Mouse (Mus musculus) heart, postnatal 36 days (tissue): ENCODE measurements around the gene Thsd7b. TPM values are rescaled to one million over a fixed set of nuclear protein-coding genes. Genes with fewer than 3 reads are reported as not detected.

Experiments used
- DNase-seq, 2 experiments: peaks; one replicate each; pipeline ENCODE4 v3.0.0; 2021 to 2022
- intact Hi-C: fragments of 180-260 bp; cut with DNase I; formaldehyde crosslinking; loops from one replicate; pipeline ENCODE4 v1.15.1; 2025
- total RNA-seq, 2 experiments: library from RNA; stranded (reverse); gene quantifications; 2 replicates each; pipeline ENCODE4 v1.2.3; 2021

Gene Thsd7b
- total RNA-seq, 2 experiments from 2014 or later, result 0.14 to 0.33 TPM

- intact Hi-C loops, result no loop called here
- DNase-seq, result no peak
Observed at GRCm38 (mm10) chr1:129516379-129516778, 243.3 kb downstream of the Thsd7b start.

- intact Hi-C loops, result no loop called here
- no peak for DNase-seq
Observed at GRCm38 (mm10) chr1:129519751-129520150, 246.6 kb downstream of the Thsd7b start.

GRCm38 (mm10) chr1:129526967-129527366 lies 253.9 kb downstream of the Thsd7b start:
- no peak for DNase-seq
- intact Hi-C loops, result no loop called here

GRCm38 (mm10) chr1:129532206-129532605 lies 259.1 kb downstream of the Thsd7b start:
- no peak for DNase-seq
- intact Hi-C loops, result no loop called here

- intact Hi-C loops, result no loop called here
- no peak for DNase-seq
Observed at GRCm38 (mm10) chr1:129538508-129538907, 265.4 kb downstream of the Thsd7b start.

- no peak for DNase-seq
- intact Hi-C loops, result no loop called here
Observed at GRCm38 (mm10) chr1:129538970-129539369, 265.9 kb downstream of the Thsd7b start.

- intact Hi-C loops, result no loop called here
Observed at GRCm38 (mm10) chr1:129540751-129541150, 267.6 kb downstream of the Thsd7b start.

GRCm38 (mm10) chr1:129542563-129543146 lies 269.6 kb downstream of the Thsd7b start:
- intact Hi-C loops, result no loop called here
- no peak for DNase-seq

More at GRCm38 (mm10) chr1:129540751-129541150, 267.6 kb downstream of the Thsd7b start:
- no peak for DNase-seq

- DNase-seq, result no peak
- intact Hi-C loops, result no loop called here
Observed at GRCm38 (mm10) chr1:129543169-129543568, 270.1 kb downstream of the Thsd7b start.

GRCm38 (mm10) chr1:129558054-129558453 lies 285.0 kb downstream of the Thsd7b start:
- intact Hi-C loops, result no loop called here
- no peak for DNase-seq

GRCm38 (mm10) chr1:129559137-129559536 lies 286.0 kb downstream of the Thsd7b start:
- intact Hi-C loops, result no loop called here
- no peak for DNase-seq

- intact Hi-C loops, result no loop called here
- DNase-seq, result no peak
Observed at GRCm38 (mm10) chr1:129559812-129560211, 286.7 kb downstream of the Thsd7b start.

GRCm38 (mm10) chr1:129562707-129563106 lies 289.6 kb downstream of the Thsd7b start:
- intact Hi-C loops, result no loop called here
- no peak for DNase-seq

GRCm38 (mm10) chr1:129570522-129570921 lies 297.4 kb downstream of the Thsd7b start:
- intact Hi-C loops, result no loop called here
- no peak for DNase-seq

GRCm38 (mm10) chr1:129579955-129580354 lies 306.9 kb downstream of the Thsd7b start:
- intact Hi-C loops, result no loop called here
- DNase-seq, result no peak

- intact Hi-C loops, result no loop called here
- no peak for DNase-seq
Observed at GRCm38 (mm10) chr1:129586635-129587034, 313.5 kb downstream of the Thsd7b start.

- no peak for DNase-seq
- intact Hi-C loops, result no loop called here
Observed at GRCm38 (mm10) chr1:129589366-129590002, 316.4 kb downstream of the Thsd7b start.

- no peak for DNase-seq
- intact Hi-C loops, result no loop called here
Observed at GRCm38 (mm10) chr1:129595447-129595846, 322.3 kb downstream of the Thsd7b start.

- no peak for DNase-seq
- intact Hi-C loops, result no loop called here
Observed at GRCm38 (mm10) chr1:129600933-129601332, 327.8 kb downstream of the Thsd7b start.

GRCm38 (mm10) chr1:129602284-129602683 lies 329.2 kb downstream of the Thsd7b start:
- DNase-seq, result no peak
- intact Hi-C loops, result no loop called here

- DNase-seq, result no peak
- intact Hi-C loops, result no loop called here
Observed at GRCm38 (mm10) chr1:129608395-129608794, 335.3 kb downstream of the Thsd7b start.

GRCm38 (mm10) chr1:129616080-129616479 lies 343.0 kb downstream of the Thsd7b start:
- no peak for DNase-seq
- intact Hi-C loops, result no loop called here
